Mouse (Mus musculus): Measurements from ENCODE around the gene Rps8. TPM values are rescaled to one million over a fixed set of nuclear protein-coding genes. Genes with fewer than 3 reads are reported as not detected.

Rps8 gene
- polyA plus RNA-seq, 1 experiment = 258 TPM

GRCm38 (mm10) chr4:117124518-117125347, 31.3 kb downstream of the Rps8 start:
- WGBS = 62% methylated on average over 14 of the region's 14 CpGs
- peaks cover 13% of the 10 kb centered on the region for H3K36me3 ChIP-seq (ENCODE audit: control insufficient read depth, insufficient read depth, low read length)

GRCm38 (mm10) chr4:117124218-117124517, 31.9 kb downstream of the Rps8 start:
- TF ChIP-seq POLR2A (IDR thresholded peaks at IDR 0.05; ENCODE audit: low read depth, low read length) (no peak), CTCF (IDR thresholded peaks at IDR 0.05; ENCODE audit: extremely low read depth, insufficient read length, insufficient replicate concordance, low read depth, low read length) (no peak)
- WGBS = 85% methylated on average over 3 of the region's 3 CpGs
- peak overlapping the region; percentile 95 for H3K27ac ChIP-seq (ENCODE audit: insufficient read depth, low read depth, low read length)
- no peak overlapping the region for H3K4me3 ChIP-seq (ENCODE audit: low read depth, low read length)
- H3K27me3 ChIP-seq (ENCODE audit: control insufficient read depth, insufficient read depth, low read length) = no peaks in the 10 kb centered on the region
- H3K4me1 ChIP-seq (ENCODE audit: control insufficient read depth, insufficient read depth, insufficient read length, low read length) = peaks cover 32% of the 10 kb centered on the region
- peaks cover 12% of the 10 kb centered on the region for H3K36me3 ChIP-seq (ENCODE audit: control insufficient read depth, insufficient read depth, low read length)

More at GRCm38 (mm10) chr4:117124518-117125347, 31.3 kb downstream of the Rps8 start:
- Histone ChIP-seq H3K27me3 (ENCODE audit: control insufficient read depth, insufficient read depth, low read length) (no peaks in the 10 kb centered on the region), H3K4me1 (ENCODE audit: control insufficient read depth, insufficient read depth, insufficient read length, low read length) (peaks cover 32% of the 10 kb centered on the region), H3K4me3 (ENCODE audit: low read depth, low read length) (no peak overlapping the region), H3K27ac (ENCODE audit: insufficient read depth, low read depth, low read length) (peak overlapping the region; percentile 95)
- no peak; the same call in 1 of the 2 replicates for TF ChIP-seq POLR2A (IDR thresholded peaks at IDR 0.05; ENCODE audit: low read depth, low read length)
- TF ChIP-seq CTCF (IDR thresholded peaks at IDR 0.05; ENCODE audit: extremely low read depth, insufficient read length, insufficient replicate concordance, low read depth, low read length) = no peak

GRCm38 (mm10) chr4:117123546-117124217, 32.4 kb downstream of the Rps8 start:
- H3K36me3 ChIP-seq (ENCODE audit: control insufficient read depth, insufficient read depth, low read length) = peaks cover 7% of the 10 kb centered on the region
- WGBS = 51% methylated on average over 9 of the region's 9 CpGs
- H3K27me3 ChIP-seq (ENCODE audit: control insufficient read depth, insufficient read depth, low read length) = no peaks in the 10 kb centered on the region
- H3K4me1 ChIP-seq (ENCODE audit: control insufficient read depth, insufficient read depth, insufficient read length, low read length) = peaks cover 32% of the 10 kb centered on the region
- H3K4me3 ChIP-seq (ENCODE audit: low read depth, low read length) = no peak overlapping the region
- TF ChIP-seq CTCF (IDR thresholded peaks at IDR 0.05; ENCODE audit: extremely low read depth, insufficient read length, insufficient replicate concordance, low read depth, low read length) = no peak
- no peak for TF ChIP-seq POLR2A (IDR thresholded peaks at IDR 0.05; ENCODE audit: low read depth, low read length)
- peak overlapping the region; percentile 20 for H3K27ac ChIP-seq (ENCODE audit: insufficient read depth, low read depth, low read length)

DNA sequence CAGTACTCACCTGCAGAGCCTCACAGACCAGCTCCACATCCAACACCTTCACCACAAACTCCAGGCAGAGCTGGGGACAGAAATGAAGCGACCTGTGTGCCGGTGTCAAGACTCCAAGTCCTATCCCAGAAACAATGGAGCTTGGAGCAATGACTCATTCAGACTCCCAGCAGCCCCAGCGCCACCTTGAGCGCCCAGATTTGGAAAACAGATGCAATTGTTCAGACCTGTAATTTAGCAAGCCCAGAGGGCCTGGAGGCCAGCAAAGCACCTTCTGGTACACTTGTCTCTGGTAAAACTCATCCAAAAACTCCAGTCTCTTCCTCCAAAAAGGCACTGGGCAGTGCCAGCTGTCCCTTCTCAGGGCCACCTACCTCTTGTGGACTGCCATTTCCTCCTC, 33.8 kb downstream of the Rps8 start:
- Histone ChIP-seq H3K4me3 (ENCODE audit: low read depth, low read length) (no peak overlapping the region), H3K27me3 (ENCODE audit: control insufficient read depth, insufficient read depth, low read length) (no peaks in the 10 kb centered on the region), H3K4me1 (ENCODE audit: control insufficient read depth, insufficient read depth, insufficient read length, low read length) (peaks cover 32% of the 10 kb centered on the region), H3K36me3 (ENCODE audit: control insufficient read depth, insufficient read depth, low read length) (no peaks in the 10 kb centered on the region), H3K27ac (ENCODE audit: insufficient read depth, low read depth, low read length) (no peak overlapping the region)
- TF ChIP-seq CTCF (IDR thresholded peaks at IDR 0.05; ENCODE audit: extremely low read depth, insufficient read length, insufficient replicate concordance, low read depth, low read length) (no peak), POLR2A (IDR thresholded peaks at IDR 0.05; ENCODE audit: low read depth, low read length) (no peak)
- 68% methylated on average over 4 of the region's 4 CpGs for WGBS

GRCm38 (mm10) chr4:117120445-117121414, 35.3 kb downstream of the Rps8 start:
- under 1% methylated on average over 69 of the region's 69 CpGs for WGBS
- H3K4me3 ChIP-seq (ENCODE audit: low read depth, low read length) = peak overlapping the region; percentile 74
- H3K27me3 ChIP-seq (ENCODE audit: control insufficient read depth, insufficient read depth, low read length) = no peaks in the 10 kb centered on the region
- peak overlapping the region; percentile 78 for H3K27ac ChIP-seq (ENCODE audit: insufficient read depth, low read depth, low read length)
- TF ChIP-seq CTCF (IDR thresholded peaks at IDR 0.05; ENCODE audit: extremely low read depth, insufficient read length, insufficient replicate concordance, low read depth, low read length) (peak; percentile 80), POLR2A (IDR thresholded peaks at IDR 0.05; ENCODE audit: low read depth, low read length) (peak; percentile 50; the same call in 1 of the 2 replicates)
- H3K36me3 ChIP-seq (ENCODE audit: control insufficient read depth, insufficient read depth, low read length) = no peaks in the 10 kb centered on the region
- peaks cover 23% of the 10 kb centered on the region for H3K4me1 ChIP-seq (ENCODE audit: control insufficient read depth, insufficient read depth, insufficient read length, low read length)

DNA sequence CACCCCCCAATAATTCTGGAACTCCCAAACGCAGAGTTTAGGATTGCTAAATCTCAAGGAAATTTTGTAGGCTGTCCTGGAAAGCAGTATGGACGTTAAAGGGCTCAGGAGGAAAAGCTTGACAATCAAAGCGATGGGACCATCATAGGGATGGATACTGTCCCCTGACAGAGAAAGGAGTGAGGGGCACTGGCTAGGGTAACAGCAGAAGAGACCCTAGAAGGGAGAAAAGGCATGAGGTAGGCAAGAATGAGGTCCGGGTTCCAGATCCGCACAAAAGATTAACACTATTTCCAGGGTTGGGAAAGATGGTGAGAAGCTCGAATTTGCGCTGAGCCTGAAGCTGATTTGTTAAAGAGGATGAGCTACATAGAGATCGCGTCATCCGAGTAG, 36.0 kb downstream of the Rps8 start:
- H3K36me3 ChIP-seq (ENCODE audit: control insufficient read depth, insufficient read depth, low read length) = no peaks in the 10 kb centered on the region
- WGBS = 4% methylated on average over 10 of the region's 10 CpGs
- H3K4me3 ChIP-seq (ENCODE audit: low read depth, low read length) = peak overlapping the region; percentile 74
- TF ChIP-seq POLR2A (IDR thresholded peaks at IDR 0.05; ENCODE audit: low read depth, low read length) = no peak
- TF ChIP-seq CTCF (IDR thresholded peaks at IDR 0.05; ENCODE audit: extremely low read depth, insufficient read length, insufficient replicate concordance, low read depth, low read length) = no peak
- H3K27me3 ChIP-seq (ENCODE audit: control insufficient read depth, insufficient read depth, low read length) = no peaks in the 10 kb centered on the region
- H3K4me1 ChIP-seq (ENCODE audit: control insufficient read depth, insufficient read depth, insufficient read length, low read length) = peaks cover 16% of the 10 kb centered on the region
- H3K27ac ChIP-seq (ENCODE audit: insufficient read depth, low read depth, low read length) = peak overlapping the region; percentile 78
